Mouse (Mus musculus) limb, embryonic 14.5 days (tissue): ENCODE data around the gene Fam178b. TPM values are rescaled to one million over a fixed set of nuclear protein-coding genes. Genes with fewer than 3 reads are reported as not detected.

ENCODE experiments used
- ATAC-seq: fragments of 200-750 bp; cut with Nextera tagmentation; 2 replicates; pipeline ENCODE4 v1.8.0; 2017; ENCODE audit warnings: low read depth, moderate number of reproducible peaks, moderate TSS enrichment; ENCODE audit not compliant: low FRiP score
- DNase-seq: peaks from one replicate; pipeline ENCODE4 v3.0.0-alpha.2; 2015; ENCODE audit warnings: low spot score
- H3K27ac ChIP-seq: fragments of 300-500 bp; sonication (generic); replicated peaks from 2 replicates; pipeline ENCODE4 v1.5.1; 2014; ENCODE audit warnings: low read depth, mild to moderate bottlenecking, low read length, moderate library complexity, mixed read lengths
- H3K27me3 ChIP-seq: fragments of 300-500 bp; sonication (generic); 2 replicates; pipeline ENCODE4 v1.6.1; 2014; ENCODE audit warnings: low read length, mixed read lengths; ENCODE audit not compliant: control insufficient read depth, insufficient read depth
- H3K36me3 ChIP-seq: fragments of 300-500 bp; sonication (generic); 2 replicates; pipeline ENCODE4 v1.6.1; 2014; ENCODE audit warnings: mild to moderate bottlenecking, low read length, moderate library complexity, mixed read lengths; ENCODE audit not compliant: control insufficient read depth, insufficient read depth
- H3K4me1 ChIP-seq: fragments of 300-500 bp; sonication (generic); 2 replicates; pipeline ENCODE4 v1.6.1; 2014; ENCODE audit warnings: antibody characterized with exemption, low read length, mixed read lengths; ENCODE audit not compliant: control insufficient read depth, insufficient read depth
- H3K4me2 ChIP-seq: fragments of 300-500 bp; sonication (generic); replicated peaks from 2 replicates; pipeline ENCODE4 v1.6.1; 2014; ENCODE audit warnings: low read depth, mild to moderate bottlenecking, low read length, moderate library complexity; ENCODE audit not compliant: severe bottlenecking
- H3K4me3 ChIP-seq: fragments of 300-500 bp; sonication (generic); replicated peaks from 2 replicates; pipeline ENCODE4 v1.5.1; 2014; ENCODE audit warnings: low read length
- H3K9ac ChIP-seq: fragments of 300-500 bp; sonication (generic); 2 replicates; pipeline ENCODE4 v1.6.1; 2014; ENCODE audit warnings: mild to moderate bottlenecking, low read depth, low read length, moderate library complexity; ENCODE audit not compliant: severe bottlenecking
- H3K9me3 ChIP-seq: fragments of 300-500 bp; sonication (generic); 2 replicates; pipeline ENCODE4 v1.6.1; 2016; ENCODE audit warnings: low read length; ENCODE audit not compliant: control insufficient read depth
- POLR2A ChIP-seq: fragments of 200-500 bp; IDR thresholded peaks from 2 replicates; pipeline ENCODE4 v1.8.0; 2012; ENCODE audit warnings: inconsistent platforms, mild to moderate bottlenecking, moderate library complexity, borderline replicate concordance; ENCODE audit not compliant: insufficient read depth, insufficient read length; ENCODE audit errors: extremely low read depth
- WGBS: fragments of 180-500 bp; shearing (Covaris S2); extraction: QIAGEN DNeasy Blood & Tissue Kit; methylation state at CpG from one replicate; pipeline ENCODE4 v1.1.7; 2014; 5-methylcytosine and 5-hydroxymethylcytosine counted together
- polyA plus RNA-seq, 2 experiments: library from polyadenylated mRNA; depleted of rRNA in 1 of 2; stranded (reverse) in 1 of 2; unstranded in 1 of 2; fragments of >200 nt; fragmentation: Nextera tagmentation in 1 of 2; extraction: Ambion mirVana in 1 of 2; gene quantifications; 2 replicates each; pipeline versions ENCODE4 v1.2.1 to v1.2.3; 2012 to 2014

Gene Fam178b
- polyA plus RNA-seq, 2 experiments = 0.67 to 1.5 TPM

DNA sequence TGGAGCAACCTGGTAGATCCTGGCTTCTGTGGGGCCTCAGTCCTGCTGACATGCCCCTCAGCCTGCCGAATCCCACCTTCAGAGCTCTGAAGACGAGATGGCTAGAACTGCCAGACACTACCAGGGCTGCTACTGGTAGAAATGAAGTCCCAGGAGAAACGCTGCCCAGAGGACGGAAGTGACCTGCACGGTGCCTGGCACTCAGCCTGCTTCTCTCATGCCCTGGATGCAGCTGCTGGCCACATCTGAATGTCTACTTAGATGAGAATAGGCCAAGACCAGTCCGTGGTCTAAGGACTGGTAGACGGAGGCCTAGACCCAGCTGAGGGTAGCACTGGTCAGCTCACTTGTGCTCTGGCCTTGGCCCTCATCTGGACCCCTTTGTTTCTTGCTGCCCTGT is 152.0 kb downstream of the Fam178b start:
- no peak for DNase-seq
- 91% methylated on average over 7 of the region's 7 CpGs for WGBS

DNA sequence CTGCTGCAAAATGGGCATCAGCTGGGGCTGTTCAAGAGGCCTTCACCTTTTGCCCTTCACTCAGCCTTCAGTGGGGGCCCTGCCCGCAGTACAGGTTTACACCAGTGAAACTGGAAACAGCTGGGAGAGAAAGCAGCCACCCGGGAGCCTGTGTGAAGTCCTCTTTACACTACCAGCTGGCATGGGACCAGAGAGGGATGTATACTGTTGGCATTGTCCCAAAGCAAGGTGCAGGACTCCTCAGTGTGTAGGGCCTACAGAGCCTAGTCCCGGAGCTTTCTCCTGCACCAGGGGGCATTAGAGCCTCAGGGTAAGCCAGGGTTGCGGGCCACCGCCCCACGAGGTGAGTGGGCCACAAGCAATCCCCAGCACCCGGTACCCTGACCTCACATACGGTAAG is 152.5 kb downstream of the Fam178b start:
- no peak overlapping the region for H3K27ac ChIP-seq
- H3K9ac ChIP-seq = no peak overlapping the region
- H3K27me3 ChIP-seq = no peaks in the 10 kb centered on the region
- DNase-seq (no peak), ATAC-seq (no peak)
- H3K9me3 ChIP-seq = no peaks in the 10 kb centered on the region
- TF ChIP-seq POLR2A = no peak
- H3K4me2 ChIP-seq = no peak overlapping the region
- 65% methylated on average over 8 of the region's 8 CpGs for WGBS
- H3K36me3 ChIP-seq = peaks cover 33% of the 10 kb centered on the region
- H3K4me3 ChIP-seq = no peak overlapping the region
- H3K4me1 ChIP-seq = no peaks in the 10 kb centered on the region

More for the DNA sequence above, 152.0 kb downstream of the Fam178b start:
- H3K27ac ChIP-seq = no peak overlapping the region
- TF ChIP-seq POLR2A = no peak
- H3K9ac ChIP-seq = no peak overlapping the region
- H3K4me3 ChIP-seq = no peak overlapping the region
- H3K36me3 ChIP-seq = peaks cover 29% of the 10 kb centered on the region
- no peak overlapping the region for H3K4me2 ChIP-seq
- no peaks in the 10 kb centered on the region for H3K9me3 ChIP-seq
- H3K27me3 ChIP-seq = no peaks in the 10 kb centered on the region
- no peaks in the 10 kb centered on the region for H3K4me1 ChIP-seq
- no peak for ATAC-seq

DNA sequence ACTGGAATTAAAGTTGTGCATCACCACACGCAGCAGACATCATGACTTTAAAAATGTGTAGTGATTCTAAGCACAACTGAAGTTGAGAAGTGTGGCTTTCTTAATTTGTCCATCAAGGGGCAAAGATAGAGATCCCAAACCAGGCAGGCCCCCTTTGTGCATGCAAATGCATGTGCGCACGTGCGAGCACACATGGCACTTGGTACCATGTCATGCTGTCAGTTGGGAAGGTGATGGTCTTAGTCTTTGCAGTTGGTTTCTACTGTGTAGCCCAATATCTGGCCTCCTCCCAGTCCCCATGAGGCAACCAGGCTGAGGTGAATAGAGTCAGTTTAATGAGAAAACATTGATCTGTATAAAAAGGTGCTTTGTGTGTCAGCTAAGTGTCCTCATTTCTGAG is 153.1 kb downstream of the Fam178b start:
- H3K9ac ChIP-seq = no peak overlapping the region
- no peak for TF ChIP-seq POLR2A
- H3K36me3 ChIP-seq = peaks cover 39% of the 10 kb centered on the region
- H3K9me3 ChIP-seq = no peaks in the 10 kb centered on the region
- no peaks in the 10 kb centered on the region for H3K27me3 ChIP-seq
- no peak overlapping the region for H3K27ac ChIP-seq
- DNase-seq (no peak), ATAC-seq (no peak)
- H3K4me3 ChIP-seq = no peak overlapping the region
- H3K4me1 ChIP-seq = no peaks in the 10 kb centered on the region
- no peak overlapping the region for H3K4me2 ChIP-seq
- 90% methylated on average over 4 of the region's 4 CpGs for WGBS

DNA sequence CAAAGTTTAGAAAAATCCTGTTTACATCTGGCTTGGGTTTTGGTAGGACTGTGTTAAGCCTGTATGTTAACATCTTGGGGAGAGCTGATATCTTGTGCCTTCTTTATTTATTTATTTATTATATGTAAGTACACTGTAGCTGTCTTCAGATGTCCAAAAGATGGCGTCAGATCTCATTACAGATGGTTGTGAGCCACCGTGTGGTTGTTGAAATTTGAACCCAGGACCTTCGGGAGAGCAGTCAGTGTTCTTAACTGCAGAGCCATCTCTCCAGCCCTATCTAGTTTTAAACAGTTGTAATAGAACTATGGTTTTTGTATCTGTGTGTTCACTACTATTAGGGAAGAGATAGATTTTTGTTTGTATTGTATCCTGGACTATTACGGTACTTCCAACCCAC is 153.7 kb downstream of the Fam178b start:
- 84% methylated on average over 4 of the region's 4 CpGs for WGBS
- DNase-seq = no peak
- Histone ChIP-seq H3K27me3 (no peaks in the 10 kb centered on the region), H3K9me3 (no peaks in the 10 kb centered on the region), H3K4me1 (no peaks in the 10 kb centered on the region), H3K36me3 (peaks cover 45% of the 10 kb centered on the region), H3K27ac (no peak overlapping the region), H3K4me3 (no peak overlapping the region), H3K9ac (no peak overlapping the region), H3K4me2 (no peak overlapping the region)
- no peak for TF ChIP-seq POLR2A
- ATAC-seq = no peak

DNA sequence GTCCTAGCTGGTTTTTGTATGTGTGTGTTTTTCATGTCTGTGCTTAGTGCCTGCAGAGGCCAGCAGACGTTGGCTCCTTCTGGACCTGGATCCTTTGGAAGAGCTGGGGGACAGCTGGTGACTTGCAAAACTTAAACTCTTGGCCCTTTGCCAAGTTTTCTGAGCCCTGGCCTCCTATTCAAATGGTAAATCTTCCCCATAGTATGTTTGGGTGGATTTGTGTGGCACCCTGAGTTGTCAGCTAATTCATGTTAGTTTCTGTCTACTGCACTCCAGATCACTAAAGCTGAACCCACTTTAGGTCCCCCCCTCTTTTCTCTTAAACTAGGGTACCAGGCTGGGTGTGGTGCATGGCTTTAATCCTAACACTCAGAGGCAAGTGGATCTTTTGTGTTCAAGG is 154.6 kb downstream of the Fam178b start:
- Histone ChIP-seq H3K4me3 (no peak overlapping the region), H3K9me3 (no peaks in the 10 kb centered on the region), H3K9ac (no peak overlapping the region), H3K27me3 (no peaks in the 10 kb centered on the region), H3K4me2 (no peak overlapping the region), H3K4me1 (peaks cover 7% of the 10 kb centered on the region; the same call in 1 of the 2 replicates), H3K27ac (no peak overlapping the region), H3K36me3 (peaks cover 52% of the 10 kb centered on the region)
- TF ChIP-seq POLR2A = no peak
- ATAC-seq (no peak), DNase-seq (peak; percentile 50)
- 6% methylated on average over 1 of the region's 1 CpGs for WGBS

DNA sequence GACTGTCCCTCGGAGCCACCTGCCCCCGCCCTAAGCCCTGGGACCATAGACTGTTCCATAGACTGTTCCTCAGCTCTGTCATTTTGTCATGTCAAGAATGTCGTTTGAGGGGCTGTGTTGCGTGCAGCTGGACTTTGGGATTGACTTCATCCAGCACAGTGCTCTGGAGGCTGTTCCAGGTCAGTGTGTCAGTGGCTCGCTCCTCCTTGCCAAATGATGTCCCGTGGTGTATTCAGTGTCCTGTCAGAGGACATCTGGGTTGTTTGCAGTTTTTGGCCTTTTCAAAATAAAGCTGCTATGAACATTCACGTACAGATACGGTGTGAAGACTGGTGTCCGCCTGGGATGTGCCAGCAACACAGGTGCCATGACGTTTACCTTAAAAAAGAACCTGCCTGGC is 156.1 kb downstream of the Fam178b start:
- no peaks in the 10 kb centered on the region for H3K9me3 ChIP-seq
- ATAC-seq (no peak), DNase-seq (no peak)
- H3K9ac ChIP-seq = no peak overlapping the region
- H3K27me3 ChIP-seq = no peaks in the 10 kb centered on the region
- no peak overlapping the region for H3K4me3 ChIP-seq
- no peak for TF ChIP-seq POLR2A
- no peak overlapping the region for H3K27ac ChIP-seq
- peaks cover 12% of the 10 kb centered on the region; the same call in 1 of the 2 replicates for H3K4me1 ChIP-seq
- 88% methylated on average over 10 of the region's 10 CpGs for WGBS
- H3K4me2 ChIP-seq = no peak overlapping the region
- H3K36me3 ChIP-seq = peaks cover 52% of the 10 kb centered on the region
